Mouse (Mus musculus): Measurements from ENCODE around the gene Pigc. TPM values are rescaled to one million over a fixed set of nuclear protein-coding genes. Genes with fewer than 3 reads are reported as not detected.
A peak's percentile ranks its signal among the peaks of the same experiment; 100 is the strongest.

The Pigc gene
- polyA plus RNA-seq, 1 experiment from 2014 or later = 36.5 TPM

GRCm38 (mm10) chr1:161999882-162000371 lies 30.9 kb downstream of the Pigc start:
- H3K9me3 ChIP-seq = no peaks in the 10 kb centered on the region
- H3K4me1 ChIP-seq (replicated peaks) = peaks cover 46% of the 10 kb centered on the region
- ATAC-seq (ENCODE audit: low read depth) = peak; percentile 92
- 2% methylated on average over 4 of the region's 4 CpGs for WGBS
- H3K9ac ChIP-seq = 0 out of 2 replicates have a peak overlapping the region, but pooled peaks have one; percentile 50
- no peaks in the 10 kb centered on the region for H3K27me3 ChIP-seq
- H3K27ac ChIP-seq (replicated peaks) = peak overlapping the region; percentile 77
- H3K4me3 ChIP-seq = no peak overlapping the region
- H3K4me2 ChIP-seq = peak overlapping the region; percentile 36
- H3K36me3 ChIP-seq = no peaks in the 10 kb centered on the region

GRCm38 (mm10) chr1:162001328-162001727 lies 32.3 kb downstream of the Pigc start:
- WGBS = 53% methylated on average over 8 of the region's 8 CpGs
- Histone ChIP-seq H3K9me3 (no peaks in the 10 kb centered on the region), H3K4me1 (replicated peaks) (peaks cover 53% of the 10 kb centered on the region), H3K27ac (replicated peaks) (0 out of 2 replicates have a peak overlapping the region, but pooled peaks have one; percentile 14), H3K9ac (no peak overlapping the region), H3K4me3 (no peak overlapping the region), H3K4me2 (no peak overlapping the region), H3K36me3 (no peaks in the 10 kb centered on the region), H3K27me3 (no peaks in the 10 kb centered on the region)
- ATAC-seq (ENCODE audit: low read depth) = no peak

GRCm38 (mm10) chr1:162003729-162004517 lies 34.9 kb downstream of the Pigc start:
- Histone ChIP-seq H3K4me1 (replicated peaks) (peaks cover 55% of the 10 kb centered on the region), H3K36me3 (no peaks in the 10 kb centered on the region), H3K4me2 (no peak overlapping the region), H3K9me3 (no peaks in the 10 kb centered on the region), H3K27me3 (no peaks in the 10 kb centered on the region), H3K27ac (replicated peaks) (peak overlapping the region; percentile 71), H3K4me3 (no peak overlapping the region), H3K9ac (0 out of 2 replicates have a peak overlapping the region, but pooled peaks have one; percentile 35)
- ATAC-seq (ENCODE audit: low read depth) = no peak
- 49% methylated on average over 14 of the region's 14 CpGs for WGBS

- WGBS = 38% methylated on average over 7 of the region's 7 CpGs
- H3K4me2 ChIP-seq = peak overlapping the region; percentile 1; the same call in 1 of the 2 replicates
- H3K27ac ChIP-seq (replicated peaks) = peak overlapping the region; percentile 71
Observed at GRCm38 (mm10) chr1:162004518-162004780, 35.5 kb downstream of the Pigc start.

GRCm38 (mm10) chr1:162004821-162005770 lies 36.1 kb downstream of the Pigc start:
- Histone ChIP-seq H3K9me3 (no peaks in the 10 kb centered on the region), H3K27ac (replicated peaks) (peak overlapping the region; percentile 71), H3K36me3 (0 out of 2 replicates have a peak, but pooled peaks cover 2% of the 10 kb centered on the region), H3K27me3 (no peaks in the 10 kb centered on the region), H3K9ac (0 out of 2 replicates have a peak overlapping the region, but pooled peaks have one; percentile 35), H3K4me2 (peak overlapping the region; percentile 1; the same call in 1 of the 2 replicates), H3K4me1 (replicated peaks) (peaks cover 48% of the 10 kb centered on the region), H3K4me3 (no peak overlapping the region)
- no peak for ATAC-seq (ENCODE audit: low read depth)
- 43% methylated on average over 23 of the region's 23 CpGs for WGBS

More at GRCm38 (mm10) chr1:162004518-162004780, 35.5 kb downstream of the Pigc start:
- ATAC-seq (ENCODE audit: low read depth) = no peak
- no peaks in the 10 kb centered on the region for H3K36me3 ChIP-seq
- peaks cover 54% of the 10 kb centered on the region for H3K4me1 ChIP-seq (replicated peaks)
- H3K9me3 ChIP-seq = no peaks in the 10 kb centered on the region
- H3K27me3 ChIP-seq = no peaks in the 10 kb centered on the region
- 0 out of 2 replicates have a peak overlapping the region, but pooled peaks have one; percentile 35 for H3K9ac ChIP-seq
- no peak overlapping the region for H3K4me3 ChIP-seq

- H3K9me3 ChIP-seq = no peaks in the 10 kb centered on the region
- no peak for ATAC-seq (ENCODE audit: low read depth)
- H3K27me3 ChIP-seq = no peaks in the 10 kb centered on the region
- no peak overlapping the region for H3K4me3 ChIP-seq
- H3K4me2 ChIP-seq = no peak overlapping the region
- H3K4me1 ChIP-seq (replicated peaks) = peaks cover 40% of the 10 kb centered on the region
- H3K27ac ChIP-seq (replicated peaks) = no peak overlapping the region
- H3K9ac ChIP-seq = no peak overlapping the region
- 79% methylated on average over 9 of the region's 9 CpGs for WGBS
- peaks cover 10% of the 10 kb centered on the region for H3K36me3 ChIP-seq
Observed at GRCm38 (mm10) chr1:162006109-162006508, 37.1 kb downstream of the Pigc start.

GRCm38 (mm10) chr1:162008208-162008607 lies 39.2 kb downstream of the Pigc start:
- H3K9ac ChIP-seq = no peak overlapping the region
- H3K9me3 ChIP-seq = no peaks in the 10 kb centered on the region
- peaks cover 15% of the 10 kb centered on the region for H3K36me3 ChIP-seq
- no peaks in the 10 kb centered on the region for H3K27me3 ChIP-seq
- no peak overlapping the region for H3K4me2 ChIP-seq
- 83% methylated on average over 4 of the region's 4 CpGs for WGBS
- H3K4me3 ChIP-seq = no peak overlapping the region
- no peak for ATAC-seq (ENCODE audit: low read depth)
- peaks cover 26% of the 10 kb centered on the region for H3K4me1 ChIP-seq (replicated peaks)
- peak overlapping the region; percentile 61; the same call in 1 of the 2 replicates for H3K27ac ChIP-seq (replicated peaks)

- H3K36me3 ChIP-seq = peaks cover 15% of the 10 kb centered on the region
- H3K4me1 ChIP-seq (replicated peaks) = peaks cover 26% of the 10 kb centered on the region
- peak overlapping the region; percentile 61 for H3K27ac ChIP-seq (replicated peaks)
- no peak overlapping the region for H3K4me3 ChIP-seq
- no peak for ATAC-seq (ENCODE audit: low read depth)
- no peaks in the 10 kb centered on the region for H3K9me3 ChIP-seq
- H3K4me2 ChIP-seq = no peak overlapping the region
- no peak overlapping the region for H3K9ac ChIP-seq
- 61% methylated on average over 8 of the region's 8 CpGs for WGBS
- H3K27me3 ChIP-seq = no peaks in the 10 kb centered on the region
Observed at GRCm38 (mm10) chr1:162008631-162009067, 39.7 kb downstream of the Pigc start.

- Histone ChIP-seq H3K9ac (no peak overlapping the region), H3K4me1 (replicated peaks) (peaks cover 22% of the 10 kb centered on the region), H3K27me3 (no peaks in the 10 kb centered on the region), H3K4me2 (no peak overlapping the region), H3K36me3 (peaks cover 15% of the 10 kb centered on the region), H3K4me3 (no peak overlapping the region), H3K27ac (replicated peaks) (peak overlapping the region; percentile 61), H3K9me3 (no peaks in the 10 kb centered on the region)
- 75% methylated on average over 8 of the region's 8 CpGs for WGBS
- no peak for ATAC-seq (ENCODE audit: low read depth)
Observed at GRCm38 (mm10) chr1:162009086-162009485, 40.1 kb downstream of the Pigc start.

GRCm38 (mm10) chr1:162011523-162012245 lies 42.7 kb downstream of the Pigc start:
- no peak for ATAC-seq (ENCODE audit: low read depth)
- no peak overlapping the region for H3K9ac ChIP-seq
- H3K4me3 ChIP-seq = no peak overlapping the region
- no peak overlapping the region for H3K4me2 ChIP-seq
- H3K9me3 ChIP-seq = no peaks in the 10 kb centered on the region
- no peaks in the 10 kb centered on the region for H3K27me3 ChIP-seq
- peaks cover 15% of the 10 kb centered on the region for H3K36me3 ChIP-seq
- H3K27ac ChIP-seq (replicated peaks) = no peak overlapping the region
- peaks cover 10% of the 10 kb centered on the region; the same call in 1 of the 2 replicates for H3K4me1 ChIP-seq (replicated peaks)
- 82% methylated on average over 16 of the region's 16 CpGs for WGBS

GRCm38 (mm10) chr1:162013561-162013960 lies 44.6 kb downstream of the Pigc start:
- no peak overlapping the region for H3K4me3 ChIP-seq

More at GRCm38 (mm10) chr1:162013561-162013960, 44.6 kb downstream of the Pigc start:
- Histone ChIP-seq H3K27ac (replicated peaks) (no peak overlapping the region), H3K9me3 (no peaks in the 10 kb centered on the region), H3K9ac (no peak overlapping the region), H3K4me2 (no peak overlapping the region), H3K27me3 (no peaks in the 10 kb centered on the region), H3K4me1 (replicated peaks) (peaks cover 12% of the 10 kb centered on the region; the same call in 1 of the 2 replicates), H3K36me3 (peaks cover 15% of the 10 kb centered on the region)
- WGBS = 91% methylated on average over 4 of the region's 4 CpGs
- no peak for ATAC-seq (ENCODE audit: low read depth)

All from neural tube, embryonic 13.5 days (tissue).